Mouse (Mus musculus): ENCODE measurements around the gene Ccn1. TPM values are rescaled to one million over a fixed set of nuclear protein-coding genes. Genes with fewer than 3 reads are reported as not detected.

Gene Ccn1
- 7.8 and 9.1 TPM in 2 replicates for polyA plus RNA-seq (2012; rRNA removed)

- DNase-seq (ENCODE audit: extremely low spot score in 1 of 2, low spot score in 1 of 2), result peak in 1 of 2 experiments; percentile 65
Observed at GRCm38 (mm10) chr3:145649852-145650202, at the start of gene Ccn1. TSS of gene Ccn1 (minus strand) at chr3:145649981.

- DNase-seq (ENCODE audit: extremely low spot score in 1 of 2, low spot score in 1 of 2), result no peak
Observed at GRCm38 (mm10) chr3:145693361-145693760, 43.6 kb upstream of the Ccn1 start.

GRCm38 (mm10) chr3:145692037-145692436, 42.3 kb upstream of the Ccn1 start:
- no peak for DNase-seq (ENCODE audit: extremely low spot score in 1 of 2, low spot score in 1 of 2)

- DNase-seq (ENCODE audit: extremely low spot score in 1 of 2, low spot score in 1 of 2), result no peak
Observed at GRCm38 (mm10) chr3:145691415-145691814, 41.6 kb upstream of the Ccn1 start.

GRCm38 (mm10) chr3:145689271-145689670, 39.5 kb upstream of the Ccn1 start:
- DNase-seq (ENCODE audit: extremely low spot score in 1 of 2, low spot score in 1 of 2), result no peak

GRCm38 (mm10) chr3:145687836-145688235, 38.1 kb upstream of the Ccn1 start:
- no peak for DNase-seq (ENCODE audit: extremely low spot score in 1 of 2, low spot score in 1 of 2)

GRCm38 (mm10) chr3:145684604-145685441, 35.0 kb upstream of the Ccn1 start:
- no peak for DNase-seq (ENCODE audit: extremely low spot score in 1 of 2, low spot score in 1 of 2)

GRCm38 (mm10) chr3:145684201-145684600, 34.4 kb upstream of the Ccn1 start:
- DNase-seq (ENCODE audit: extremely low spot score in 1 of 2, low spot score in 1 of 2), result no peak

GRCm38 (mm10) chr3:145681348-145681935, 31.7 kb upstream of the Ccn1 start:
- peak; percentile 12 to 53 for DNase-seq (ENCODE audit: extremely low spot score in 1 of 2, low spot score in 1 of 2)

- no peak for DNase-seq (ENCODE audit: extremely low spot score in 1 of 2, low spot score in 1 of 2)
Observed at GRCm38 (mm10) chr3:145680686-145681085, 30.9 kb upstream of the Ccn1 start.

GRCm38 (mm10) chr3:145676212-145676611, 26.4 kb upstream of the Ccn1 start:
- DNase-seq (ENCODE audit: extremely low spot score in 1 of 2, low spot score in 1 of 2), result no peak

- DNase-seq (ENCODE audit: extremely low spot score in 1 of 2, low spot score in 1 of 2), result no peak
Observed at GRCm38 (mm10) chr3:145674815-145675214, 25.0 kb upstream of the Ccn1 start.

GRCm38 (mm10) chr3:145666383-145666782, 16.6 kb upstream of the Ccn1 start:
- DNase-seq (ENCODE audit: extremely low spot score in 1 of 2, low spot score in 1 of 2), result no peak

GRCm38 (mm10) chr3:145656993-145657713, 7.4 kb upstream of the Ccn1 start:
- DNase-seq (ENCODE audit: extremely low spot score in 1 of 2, low spot score in 1 of 2), result no peak

GRCm38 (mm10) chr3:145654944-145655343, 5.2 kb upstream of the Ccn1 start:
- DNase-seq (ENCODE audit: extremely low spot score in 1 of 2, low spot score in 1 of 2), result no peak

GRCm38 (mm10) chr3:145654028-145654427, 4.2 kb upstream of the Ccn1 start:
- no peak for DNase-seq (ENCODE audit: extremely low spot score in 1 of 2, low spot score in 1 of 2)

- DNase-seq (ENCODE audit: extremely low spot score in 1 of 2, low spot score in 1 of 2), result peak in 1 of 2 experiments; percentile 58
Observed at GRCm38 (mm10) chr3:145653191-145653940, 3.6 kb upstream of the Ccn1 start.

- DNase-seq (ENCODE audit: extremely low spot score in 1 of 2, low spot score in 1 of 2), result no peak
Observed at GRCm38 (mm10) chr3:145652322-145653131, 2.7 kb upstream of the Ccn1 start.

GRCm38 (mm10) chr3:145651978-145652321, 2.2 kb upstream of the Ccn1 start:
- no peak for DNase-seq (ENCODE audit: extremely low spot score in 1 of 2, low spot score in 1 of 2)
